In genomic region chr4:128648567-128649255, GRCm38 (mm10) we compare ENCODE assay signal across 19 mouse cellular contexts. TPM values are rescaled to one million over a fixed set of nuclear protein-coding genes. Genes with fewer than 3 reads are reported as not detected.
A peak's percentile ranks its signal among the peaks of the same experiment; 100 is the strongest.
DNase-seq lines count a peak whose midpoint lies in the region; ATAC-seq lines count a peak whose summit lies in the region.
"Had no signal": no experiment of that assay in that cellular context is flagged by ENCODE, and none has a peak within 500 bp of the region (broad histone marks: within the 10 kb centered on the region; RNA-seq: fewer than 3 reads in every experiment).

No protein-coding gene starts in this region.

- no peaks in the 10 kb centered on the region for H3K27me3 ChIP-seq in heart, embryonic 11.5 days (ENCODE audit: control insufficient read depth, insufficient read depth, low read length)
- H3K27me3 ChIP-seq: embryonic facial prominence, embryonic 12.5 days; midbrain, embryonic 12.5 days; neural tube, embryonic 15.5 days had no signal

- no peak for ATAC-seq in erythroid progenitor cell, adult 5-6 weeks (replicated peaks; ENCODE audit: low FRiP score, poor library complexity, severe bottlenecking)
- no peak for ATAC-seq in heart, embryonic 11.5 days (replicated peaks; ENCODE audit: insufficient number of reproducible peaks, low FRiP score, low TSS enrichment)

- H3K4me1 ChIP-seq in heart, embryonic 11.5 days (ENCODE audit: control insufficient read depth, insufficient read depth, low read length): peaks cover 7% of the 10 kb centered on the region

- DNase-seq in embryo, embryonic 10 days (ENCODE audit: low spot score): peak; percentile 70
- DNase-seq in embryo, embryonic 11 days: no peak
- peak; percentile 42 for DNase-seq in embryo, embryonic 10.5 days (ENCODE audit: low spot score)
- peak; percentile 73 to 85 for DNase-seq in kidney, adult 8-10 months
- peak; percentile 76 to 87 for DNase-seq in kidney, postnatal 36 days
- no peak for DNase-seq in spleen, postnatal 10 days (ENCODE audit: low spot score in 2 of 2)
- DNase-seq: cerebellum, postnatal 10 days; gastrocnemius, adult 2 months; heart, postnatal 4 days; lung, adult 2 months; lung, postnatal 36 days; retina, postnatal 1 day; spleen, adult 18-20 months had no signal

- H3K9ac ChIP-seq in heart, embryonic 11.5 days (ENCODE audit: low read depth, low read length): no peak overlapping the region
- H3K9ac ChIP-seq: embryonic facial prominence, embryonic 12.5 days; midbrain, embryonic 12.5 days; neural tube, embryonic 15.5 days had no signal

- H3K4me2 ChIP-seq in heart, embryonic 11.5 days: no peak overlapping the region
- H3K4me2 ChIP-seq: embryonic facial prominence, embryonic 12.5 days; midbrain, embryonic 12.5 days; neural tube, embryonic 15.5 days had no signal

- H3K36me3 ChIP-seq in heart, embryonic 11.5 days (ENCODE audit: control insufficient read depth, insufficient read depth, low read length): no peaks in the 10 kb centered on the region
- H3K36me3 ChIP-seq: embryonic facial prominence, embryonic 12.5 days; midbrain, embryonic 12.5 days; neural tube, embryonic 15.5 days had no signal

- H3K9me3 ChIP-seq in heart, embryonic 11.5 days (replicated peaks; ENCODE audit: control insufficient read depth, low read length): no peaks in the 10 kb centered on the region
- H3K9me3 ChIP-seq: embryonic facial prominence, embryonic 12.5 days; midbrain, embryonic 12.5 days; neural tube, embryonic 15.5 days had no signal

- 60% methylated on average over 8 of the region's 8 CpGs for WGBS in heart, embryonic 11.5 days (ENCODE audit: insufficient replicate concordance)

- no peak overlapping the region for H3K4me3 ChIP-seq in heart, embryonic 11.5 days (ENCODE audit: low read depth, low read length)
- H3K4me3 ChIP-seq: embryonic facial prominence, embryonic 12.5 days; gastrocnemius, adult 2 months; midbrain, embryonic 12.5 days; neural tube, embryonic 15.5 days had no signal

- no peak overlapping the region for H3K27ac ChIP-seq in heart, embryonic 11.5 days (ENCODE audit: low read depth, low read length)
- H3K27ac ChIP-seq: embryonic facial prominence, embryonic 12.5 days; gastrocnemius, adult 2 months; midbrain, embryonic 12.5 days; neural tube, embryonic 15.5 days had no signal

RNA-seq across cellular contexts. Expression of gene Phc2, which starts 5.8 kb away (rescaled TPM):
- total RNA-seq in erythroid progenitor cell, adult 5-6 weeks (2015; ENCODE audit: low replicate concordance): 16.3 and 26.7 TPM in 2 replicates
- 2.6 and 7.8 TPM in 2 replicates for total RNA-seq in erythroid progenitor cell, adult 5-6 weeks (2017; ENCODE audit: low replicate concordance)
- 30.8 and 31.7 TPM in 2 replicates for polyA plus RNA-seq in heart, embryonic 11.5 days (2014; fragmentation: Nextera tagmentation; extraction: Ambion mirVana)

RNA-seq across cellular contexts. Expression of gene Tlr12, which starts 30.3 kb away (rescaled TPM):
- not detected in 2 replicates for total RNA-seq in erythroid progenitor cell, adult 5-6 weeks (2015; ENCODE audit: low replicate concordance)
- total RNA-seq in erythroid progenitor cell, adult 5-6 weeks (2017; ENCODE audit: low replicate concordance): 1.7 TPM in 1 of 2 replicates, not detected in the other
- 0.07 and 0.29 TPM in 2 replicates for polyA plus RNA-seq in heart, embryonic 11.5 days (2014; fragmentation: Nextera tagmentation; extraction: Ambion mirVana)
- total RNA-seq: gastrocnemius, adult 2 months had no signal
- polyA plus RNA-seq: heart, embryonic 14.5 days had no signal

RNA-seq across cellular contexts. Expression of gene Zscan20, which starts 38.8 kb away (rescaled TPM):
- 1.1 and 1.3 TPM in 2 replicates for total RNA-seq in erythroid progenitor cell, adult 5-6 weeks (2015; ENCODE audit: low replicate concordance)
- total RNA-seq in erythroid progenitor cell, adult 5-6 weeks (2017; ENCODE audit: low replicate concordance): 0.77 TPM in 1 of 2 replicates, not detected in the other
- polyA plus RNA-seq in heart, embryonic 11.5 days (2014; fragmentation: Nextera tagmentation; extraction: Ambion mirVana): 2.6 TPM in 2 replicates

Comparison
In these comparisons a context has a peak if more than half of its experiments do, and no peak if none do; other contexts are left out.
1. DNase-seq: peak in embryo, embryonic 10 days (single experiment), embryo, embryonic 10.5 days (single experiment), kidney, adult 8-10 months (2 of 2) and kidney, postnatal 36 days (2 of 2); none in embryo, embryonic 11 days (single experiment) and spleen, postnatal 10 days (0 of 2).